ENCODE assay signal across 12 mouse cellular contexts in the genomic region with DNA sequence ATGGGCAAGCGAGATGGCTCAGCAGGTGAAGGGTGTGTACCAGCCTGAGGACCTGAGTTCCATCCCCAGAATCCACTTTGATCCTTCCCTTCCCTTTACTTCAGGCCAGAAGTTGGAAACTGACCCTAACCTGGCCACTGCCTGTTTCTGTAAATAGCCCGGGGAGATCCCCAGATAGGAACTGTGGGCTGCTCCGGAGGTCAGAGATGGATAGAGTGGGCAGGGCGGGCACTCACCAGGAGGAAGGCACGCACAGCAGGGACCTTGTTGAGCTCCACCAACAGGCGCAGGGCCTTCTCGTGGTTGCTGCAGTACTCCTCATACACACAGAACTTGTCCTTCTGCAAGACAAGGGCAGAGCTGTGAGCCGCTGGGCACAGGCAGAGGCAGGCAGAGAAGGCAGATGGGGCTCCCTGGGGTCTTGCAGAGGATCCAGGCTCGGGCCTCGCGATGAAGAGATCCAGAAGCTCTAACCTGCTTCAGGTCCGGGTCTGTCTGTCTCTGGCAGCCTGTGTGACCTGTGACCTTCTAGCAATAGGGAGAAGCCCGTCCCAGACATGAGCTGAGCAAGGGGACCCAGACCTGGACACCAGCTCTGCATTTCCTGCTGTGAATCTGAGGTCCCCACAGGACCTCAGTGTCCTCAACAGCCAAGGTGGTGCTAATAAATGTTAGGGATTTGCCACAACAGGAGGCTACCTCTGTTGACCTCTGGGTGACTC.
A peak's percentile ranks its signal among the peaks of the same experiment; 100 is the strongest.
DNase-seq lines count a peak whose midpoint lies in the region; ATAC-seq and TF ChIP-seq lines count a peak whose summit lies in the region.
"Had no signal": no experiment of that assay in that cellular context is flagged by ENCODE, and none has a peak within 500 bp of the region (broad histone marks: within the 10 kb centered on the region; RNA-seq: fewer than 3 reads in every experiment).

No protein-coding gene starts in this region.

- no peaks in the 10 kb centered on the region for H3K27me3 ChIP-seq in heart, embryonic 10.5 days (ENCODE audit: insufficient read depth, poor library complexity, severe bottlenecking)
- no peaks in the 10 kb centered on the region for H3K27me3 ChIP-seq in kidney, embryonic 15.5 days
- no peaks in the 10 kb centered on the region for H3K27me3 ChIP-seq in neural tube, embryonic 13.5 days
- no peaks in the 10 kb centered on the region for H3K27me3 ChIP-seq in neural tube, embryonic 15.5 days (replicated peaks)
- no peaks in the 10 kb centered on the region for H3K27me3 ChIP-seq in cerebellum, adult 2 months (ENCODE audit: control insufficient read depth, insufficient read depth, low read length)
- H3K27me3 ChIP-seq: midbrain, embryonic 12.5 days had no signal

- ATAC-seq in kidney, embryonic 15.5 days (replicated peaks; ENCODE audit: low FRiP score), result no peak
- ATAC-seq in neural tube, embryonic 13.5 days (ENCODE audit: low read depth), result no peak
- ATAC-seq in neural tube, embryonic 15.5 days (ENCODE audit: low FRiP score), result no peak
- ATAC-seq: activated CD4-positive, CD25-positive, alpha-beta regulatory T cell, adult 4 months had no signal

- no peak overlapping the region for H3K4me3 ChIP-seq in heart, embryonic 10.5 days
- no peak overlapping the region for H3K4me3 ChIP-seq in kidney, embryonic 15.5 days (replicated peaks)
- H3K4me3 ChIP-seq in neural tube, embryonic 13.5 days, result no peak overlapping the region
- no peak overlapping the region for H3K4me3 ChIP-seq in neural tube, embryonic 15.5 days (replicated peaks)
- H3K4me3 ChIP-seq in cerebellum, adult 2 months (replicated peaks; ENCODE audit: insufficient read depth, low read depth, low read length), result no peak overlapping the region
- H3K4me3 ChIP-seq: midbrain, embryonic 12.5 days had no signal

- H3K9ac ChIP-seq in kidney, embryonic 15.5 days, result no peak overlapping the region
- no peak overlapping the region for H3K9ac ChIP-seq in neural tube, embryonic 13.5 days
- no peak overlapping the region for H3K9ac ChIP-seq in neural tube, embryonic 15.5 days (replicated peaks)
- H3K9ac ChIP-seq: lung, embryonic 14.5 days; midbrain, embryonic 12.5 days had no signal

- H3K4me2 ChIP-seq in kidney, embryonic 15.5 days, result no peak overlapping the region
- H3K4me2 ChIP-seq in neural tube, embryonic 13.5 days, result no peak overlapping the region
- H3K4me2 ChIP-seq in neural tube, embryonic 15.5 days, result no peak overlapping the region
- H3K4me2 ChIP-seq: lung, embryonic 14.5 days; midbrain, embryonic 12.5 days had no signal

- intact Hi-C loops in heart, postnatal 10 days (cut with DNase I), result loop anchor here (1.0 kb wide), 1 partner anchor 75 kb away; a partner anchor contains a TSS

- H3K27ac ChIP-seq in heart, embryonic 10.5 days, result peak overlapping the region; percentile 79
- peak overlapping the region; percentile 25 for H3K27ac ChIP-seq in kidney, embryonic 15.5 days
- peak overlapping the region; percentile 74; the same call in 1 of the 2 replicates for H3K27ac ChIP-seq in neural tube, embryonic 13.5 days (replicated peaks)
- no peak overlapping the region for H3K27ac ChIP-seq in neural tube, embryonic 15.5 days (replicated peaks)
- H3K27ac ChIP-seq in cerebellum, adult 2 months (ENCODE audit: insufficient read depth, low read length), result no peak overlapping the region
- H3K27ac ChIP-seq: midbrain, embryonic 12.5 days had no signal

- no peak for TF ChIP-seq CTCF in cerebellum, adult 2 months (IDR thresholded peaks at IDR 0.05; ENCODE audit: borderline replicate concordance, insufficient read depth, low read depth, low read length)

- H3K4me1 ChIP-seq in heart, embryonic 10.5 days, result peaks cover 20% of the 10 kb centered on the region
- peaks cover 21% of the 10 kb centered on the region for H3K4me1 ChIP-seq in kidney, embryonic 15.5 days
- peaks cover 30% of the 10 kb centered on the region for H3K4me1 ChIP-seq in neural tube, embryonic 13.5 days (replicated peaks)
- H3K4me1 ChIP-seq in neural tube, embryonic 15.5 days, result peaks cover 25% of the 10 kb centered on the region
- peaks cover 20% of the 10 kb centered on the region for H3K4me1 ChIP-seq in cerebellum, adult 2 months (ENCODE audit: control insufficient read depth, insufficient read depth, low read length)

- H3K9me3 ChIP-seq in heart, embryonic 10.5 days, result no peaks in the 10 kb centered on the region; the same call in 1 of the 2 replicates
- H3K9me3 ChIP-seq in kidney, embryonic 15.5 days (replicated peaks), result no peaks in the 10 kb centered on the region
- no peaks in the 10 kb centered on the region for H3K9me3 ChIP-seq in neural tube, embryonic 13.5 days
- H3K9me3 ChIP-seq in neural tube, embryonic 15.5 days (replicated peaks), result no peaks in the 10 kb centered on the region
- H3K9me3 ChIP-seq: midbrain, embryonic 12.5 days had no signal

- TF ChIP-seq POLR2A in cerebellum, adult 2 months (IDR thresholded peaks at IDR 0.05; ENCODE audit: borderline replicate concordance, insufficient read depth, low read length), result no peak

- WGBS in heart, embryonic 10.5 days, result 68% methylated on average over 13 of the region's 13 CpGs
- WGBS in kidney, embryonic 15.5 days, result 72% methylated on average over 13 of the region's 13 CpGs
- 66% methylated on average over 13 of the region's 13 CpGs for WGBS in neural tube, embryonic 13.5 days
- 61% methylated on average over 13 of the region's 13 CpGs for whole genome bisulfite sequencing in neural tube, embryonic 15.5 days
- WGBS in cerebellum, adult 2 months, result 88% methylated on average over 13 of the region's 13 CpGs

- DNase-seq in heart, embryonic 10.5 days (ENCODE audit: low spot score), result no peak
- no peak for DNase-seq in heart, postnatal 10 days
- DNase-seq in kidney, adult 11 months, result no peak
- DNase-seq in skeletal muscle tissue, adult 2 months (ENCODE audit: low read depth, low spot score), result peak; percentile 59
- DNase-seq in cerebellum, adult 2 months, result no peak
- DNase-seq: cerebellum, adult 18-20 months had no signal

- H3K36me3 ChIP-seq in heart, embryonic 10.5 days, result peaks cover 21% of the 10 kb centered on the region
- H3K36me3 ChIP-seq in kidney, embryonic 15.5 days, result peaks cover 5% of the 10 kb centered on the region; the same call in 1 of the 2 replicates
- peaks cover 30% of the 10 kb centered on the region for H3K36me3 ChIP-seq in neural tube, embryonic 13.5 days
- H3K36me3 ChIP-seq in neural tube, embryonic 15.5 days, result peaks cover 3% of the 10 kb centered on the region; the same call in 1 of the 2 replicates

Comparison
In these comparisons a context has a peak if more than half of its experiments do, and no peak if none do; other contexts are left out.
1. H3K27ac ChIP-seq: peak in heart, embryonic 10.5 days (single experiment), kidney, embryonic 15.5 days (single experiment) and neural tube, embryonic 13.5 days (single experiment); none in neural tube, embryonic 15.5 days (single experiment) and cerebellum, adult 2 months (single experiment).